Mouse (Mus musculus) E14TG2a.4 (cell line): ENCODE results near the gene Rdh11.

Source experiments
- H3K27me3 ChIP-seq: 2 replicates; pipeline ENCODE4 v1.6.1; 2014; ENCODE audit warnings: low read length, control low read depth; ENCODE audit not compliant: insufficient read depth
- H3K36me3 ChIP-seq: 2 replicates; pipeline ENCODE4 v1.6.1; 2014; ENCODE audit warnings: low read length, control low read depth; ENCODE audit not compliant: insufficient read depth
- H3K4me1 ChIP-seq: replicated peaks from 2 replicates; pipeline ENCODE4 v1.6.1; 2014; ENCODE audit warnings: low read depth, low read length, control low read depth
- H3K4me3 ChIP-seq: replicated peaks from 2 replicates; pipeline ENCODE4 v1.5.1; 2014; ENCODE audit warnings: mild to moderate bottlenecking, low read length
- H3K9me3 ChIP-seq: 2 replicates; pipeline ENCODE4 v1.6.1; 2014; ENCODE audit warnings: low read length, control low read depth
- CTCF ChIP-seq: conservative IDR thresholded peaks from 2 replicates; pipeline ENCODE4 v1.5.1; 2014; ENCODE audit warnings: low read length
- NANOG ChIP-seq: IDR thresholded peaks from 2 replicates; pipeline ENCODE4 v1.6.1; 2014; ENCODE audit warnings: borderline replicate concordance, low read length, mixed read lengths
- POU5F1 ChIP-seq: IDR thresholded peaks from 2 replicates; pipeline ENCODE4 v1.6.1; 2014; ENCODE audit warnings: low read length, borderline replicate concordance

Rdh11 gene

DNA sequence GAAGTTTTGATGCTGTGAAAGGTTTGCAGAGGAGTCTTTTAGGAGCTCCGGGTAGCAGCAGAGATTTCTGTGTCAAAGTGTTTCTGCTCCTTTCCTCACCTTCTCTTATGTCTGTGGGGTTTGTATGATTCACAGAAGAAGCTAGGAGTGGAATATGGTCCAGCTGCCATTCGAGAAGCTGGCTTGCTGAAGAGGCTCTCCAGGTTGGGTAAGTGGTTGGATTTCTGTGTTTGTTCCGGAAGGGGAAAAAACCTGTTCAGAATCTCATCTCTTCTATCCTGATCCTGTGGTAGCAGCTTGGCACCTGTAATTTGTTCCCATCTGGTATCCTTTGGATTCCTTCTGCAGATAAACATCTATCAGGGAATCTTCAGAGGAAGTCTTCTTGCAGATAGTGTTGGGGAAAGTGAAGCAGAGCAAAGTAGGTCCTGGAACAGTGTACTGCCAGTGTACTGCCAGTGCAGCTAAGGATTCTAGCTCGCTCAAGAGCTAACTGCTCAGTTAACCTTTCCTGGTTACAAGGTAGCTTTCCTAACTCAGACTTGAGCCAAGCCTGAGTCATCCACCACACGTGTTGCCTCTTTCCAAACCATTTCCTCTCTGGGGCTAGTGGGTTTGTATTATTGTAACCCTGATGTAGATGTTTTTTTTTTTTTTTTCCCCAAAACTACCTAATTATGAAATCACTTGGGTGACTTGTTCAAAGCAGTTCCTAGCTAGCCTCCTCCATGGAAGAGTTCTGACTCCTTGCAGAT, 60.2 kb downstream of the Rdh11 start:
- H3K27me3 ChIP-seq, result peaks cover 50% of the 10 kb centered on the region
- H3K4me1 ChIP-seq, result peaks cover 12% of the 10 kb centered on the region
- peaks cover 17% of the 10 kb centered on the region for H3K9me3 ChIP-seq
- TF ChIP-seq POU5F1, result no peak
- no peak for TF ChIP-seq CTCF
- no peak for TF ChIP-seq NANOG
- H3K36me3 ChIP-seq, result no peaks in the 10 kb centered on the region
- H3K4me3 ChIP-seq, result peak overlapping the region; percentile 80

DNA sequence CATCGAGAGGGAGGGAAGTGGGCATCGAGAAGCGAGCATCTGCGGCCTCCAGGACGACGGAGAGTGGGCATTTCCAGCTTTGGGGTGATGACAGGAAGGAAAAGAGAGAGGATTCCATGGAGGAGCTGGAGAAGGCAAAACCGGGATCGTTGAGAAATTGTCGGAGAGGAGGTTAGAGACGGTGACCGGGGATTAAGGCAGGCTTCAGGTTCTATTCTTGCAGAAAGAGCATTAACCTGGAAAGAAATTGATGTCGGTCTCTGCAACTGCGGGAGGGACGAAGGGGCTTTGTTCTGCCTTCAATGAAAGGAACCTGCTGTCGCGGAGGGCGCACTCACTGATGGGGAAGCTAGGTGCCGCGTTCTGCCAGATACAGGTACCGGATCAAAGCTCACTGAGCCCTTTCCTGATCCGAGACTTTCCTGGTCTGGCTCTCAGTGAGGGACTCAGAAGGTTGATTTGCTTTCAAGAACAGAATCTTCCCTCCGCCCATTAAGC, 60.9 kb downstream of the Rdh11 start:
- Histone ChIP-seq H3K36me3 (no peaks in the 10 kb centered on the region), H3K27me3 (peaks cover 50% of the 10 kb centered on the region), H3K4me3 (peak overlapping the region; percentile 80), H3K9me3 (peaks cover 17% of the 10 kb centered on the region), H3K4me1 (peaks cover 12% of the 10 kb centered on the region)
- TF ChIP-seq CTCF (no peak), POU5F1 (no peak), NANOG (no peak)

DNA sequence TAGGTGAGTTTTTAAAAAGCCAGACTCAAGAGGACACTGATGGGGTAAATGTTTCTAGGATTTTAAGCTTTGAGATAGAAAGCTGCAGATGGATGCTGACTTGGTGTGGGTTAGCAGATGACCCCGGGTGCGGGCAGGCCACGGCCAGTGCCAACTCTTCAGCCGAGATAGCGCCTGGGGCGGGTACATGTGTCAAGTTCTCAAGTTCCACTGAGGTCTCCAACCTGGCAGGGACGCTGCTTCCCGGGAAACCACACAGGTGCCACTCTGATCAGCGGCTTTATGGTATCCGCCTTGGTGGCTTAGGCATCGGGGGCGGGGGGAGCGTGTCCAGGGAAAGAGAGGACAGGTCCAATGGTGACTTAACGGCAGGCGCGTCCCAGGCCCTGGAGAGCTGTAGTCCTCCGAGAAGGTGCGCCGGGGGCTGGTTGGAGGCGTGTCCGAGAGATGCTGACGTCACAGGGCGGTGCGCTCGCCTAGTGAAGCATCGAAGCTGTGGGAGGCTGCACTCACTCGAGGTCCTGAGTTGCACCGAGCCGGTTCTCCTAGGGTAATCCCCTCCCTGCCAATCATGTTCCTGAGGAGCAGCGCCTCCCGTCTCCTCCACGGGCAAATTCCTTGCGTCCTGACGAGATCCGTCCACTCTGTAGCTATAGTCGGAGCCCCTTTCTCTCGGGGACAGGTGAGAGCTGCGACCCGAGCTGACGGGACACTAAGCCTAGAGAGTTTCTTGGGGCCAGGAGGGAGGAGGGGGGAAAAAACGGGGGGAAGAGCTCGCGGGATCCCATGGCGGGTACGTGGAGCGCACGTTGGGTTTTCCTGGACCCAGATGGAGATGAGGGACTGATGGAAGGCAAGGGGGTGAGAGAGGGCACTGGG, 61.6 kb downstream of the Rdh11 start, which contains the start of gene Arg2:
Gene Arg2 (plus strand): TSS at position 479 of the 879 bp plus-strand sequence.
- H3K4me1 ChIP-seq, result peaks cover 12% of the 10 kb centered on the region
- H3K36me3 ChIP-seq, result no peaks in the 10 kb centered on the region
- no peak for TF ChIP-seq POU5F1
- no peak for TF ChIP-seq NANOG
- no peak for TF ChIP-seq CTCF
- H3K27me3 ChIP-seq, result peaks cover 50% of the 10 kb centered on the region
- H3K9me3 ChIP-seq, result peaks cover 17% of the 10 kb centered on the region
- H3K4me3 ChIP-seq, result peak within 1 kb of the TSS; percentile 80
